Mouse (Mus musculus): ENCODE results near the gene Gm5737. TPM values are rescaled to one million over a fixed set of nuclear protein-coding genes. Genes with fewer than 3 reads are reported as not detected.

Gene Gm5737
- total and polyA plus RNA-seq, 3 experiments = 0.34 to 0.70 TPM; not detected in 1

- intact Hi-C loops (cut with DNase I) = no loop called here
- Histone ChIP-seq H3K4me1 (ENCODE audit: control insufficient read depth, insufficient read depth, low read length) (peaks cover 12% of the 10 kb centered on the region), H3K9ac (ENCODE audit: low read depth, low read length) (no peak overlapping the region), H3K27ac (no peak overlapping the region; the same call in 1 of the 2 replicates), H3K27me3 (ENCODE audit: control insufficient read depth, insufficient read depth, low read length) (no peaks in the 10 kb centered on the region), H3K4me3 (no peak overlapping the region), H3K79me2 (replicated peaks; ENCODE audit: control insufficient read depth, insufficient read depth, low read length) (no peaks in the 10 kb centered on the region; the same call in 1 of the 2 replicates), H3K36me3 (ENCODE audit: control insufficient read depth, insufficient read depth, low read length) (peaks cover 2% of the 10 kb centered on the region; the same call in 1 of the 2 replicates)
- TF ChIP-seq POLR2A (IDR thresholded peaks at IDR 0.05; ENCODE audit: insufficient read depth, low read depth, low read length) (no peak), CTCF (IDR thresholded peaks at IDR 0.05) (no peak), EP300 (IDR thresholded peaks at IDR 0.05; ENCODE audit: insufficient read depth, low read depth, low read length) (no peak)
- 56% methylated on average over 10 of the region's 10 CpGs for WGBS
- no peak for DNase-seq
Observed at GRCm38 (mm10) chr7:120860799-120861487, 48.8 kb downstream of the Gm5737 start.

- H3K36me3 ChIP-seq (ENCODE audit: control insufficient read depth, insufficient read depth, low read length) = peaks cover 4% of the 10 kb centered on the region
- H3K27ac ChIP-seq = no peak overlapping the region; the same call in 1 of the 2 replicates
- DNase-seq = no peak
- H3K4me3 ChIP-seq = no peak overlapping the region
- TF ChIP-seq CTCF (IDR thresholded peaks at IDR 0.05) = no peak
- TF ChIP-seq POLR2A (IDR thresholded peaks at IDR 0.05; ENCODE audit: insufficient read depth, low read depth, low read length) = no peak
- TF ChIP-seq EP300 (IDR thresholded peaks at IDR 0.05; ENCODE audit: insufficient read depth, low read depth, low read length) = no peak
- 37% methylated on average over 2 of the region's 2 CpGs for WGBS
- intact Hi-C loops (cut with DNase I) = no loop called here
- H3K9ac ChIP-seq (ENCODE audit: low read depth, low read length) = no peak overlapping the region
- H3K4me1 ChIP-seq (ENCODE audit: control insufficient read depth, insufficient read depth, low read length) = peaks cover 13% of the 10 kb centered on the region
- H3K79me2 ChIP-seq (replicated peaks; ENCODE audit: control insufficient read depth, insufficient read depth, low read length) = no peaks in the 10 kb centered on the region; the same call in 1 of the 2 replicates
- H3K27me3 ChIP-seq (ENCODE audit: control insufficient read depth, insufficient read depth, low read length) = no peaks in the 10 kb centered on the region
Observed at GRCm38 (mm10) chr7:120861488-120862047, 49.4 kb downstream of the Gm5737 start.

GRCm38 (mm10) chr7:120862196-120862595, 50.0 kb downstream of the Gm5737 start:
- no peak for DNase-seq
- Histone ChIP-seq H3K27ac (no peak overlapping the region; the same call in 1 of the 2 replicates), H3K4me1 (ENCODE audit: control insufficient read depth, insufficient read depth, low read length) (peaks cover 13% of the 10 kb centered on the region), H3K79me2 (replicated peaks; ENCODE audit: control insufficient read depth, insufficient read depth, low read length) (no peaks in the 10 kb centered on the region; the same call in 1 of the 2 replicates), H3K36me3 (ENCODE audit: control insufficient read depth, insufficient read depth, low read length) (peaks cover 4% of the 10 kb centered on the region), H3K4me3 (no peak overlapping the region), H3K9ac (ENCODE audit: low read depth, low read length) (no peak overlapping the region), H3K27me3 (ENCODE audit: control insufficient read depth, insufficient read depth, low read length) (no peaks in the 10 kb centered on the region)
- 51% methylated on average over 3 of the region's 3 CpGs for WGBS
- intact Hi-C loops (cut with DNase I) = no loop called here
- TF ChIP-seq CTCF (IDR thresholded peaks at IDR 0.05) = no peak
- TF ChIP-seq POLR2A (IDR thresholded peaks at IDR 0.05; ENCODE audit: insufficient read depth, low read depth, low read length) = no peak
- TF ChIP-seq EP300 (IDR thresholded peaks at IDR 0.05; ENCODE audit: insufficient read depth, low read depth, low read length) = no peak

DNA sequence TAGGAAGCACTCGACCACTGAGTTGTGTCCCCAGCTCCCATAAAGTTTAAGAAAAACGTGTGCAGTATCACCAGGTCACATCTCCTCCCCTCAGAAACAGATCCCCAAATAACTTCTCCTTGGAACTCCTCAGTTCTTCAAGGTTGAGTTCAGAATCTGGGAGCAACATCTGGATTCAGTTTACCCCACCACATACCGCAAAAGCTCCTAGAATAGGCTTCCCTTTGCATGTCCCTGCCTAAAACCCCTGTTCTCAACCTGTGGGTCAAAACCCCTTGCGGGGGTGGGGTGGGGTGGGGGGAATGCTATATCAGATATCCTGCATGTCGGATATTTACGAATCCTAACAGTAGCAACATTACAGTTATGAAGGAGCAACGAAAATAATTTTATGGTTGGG, 50.5 kb downstream of the Gm5737 start:
- Histone ChIP-seq H3K9ac (ENCODE audit: low read depth, low read length) (no peak overlapping the region), H3K27ac (no peak overlapping the region)
- intact Hi-C loops (cut with DNase I) = no loop called here

GRCm38 (mm10) chr7:120863476-120863875, 51.3 kb downstream of the Gm5737 start:
- no peak overlapping the region for H3K4me3 ChIP-seq
- peaks cover 4% of the 10 kb centered on the region for H3K36me3 ChIP-seq (ENCODE audit: control insufficient read depth, insufficient read depth, low read length)
- DNase-seq = no peak
- 75% methylated on average over 5 of the region's 5 CpGs for WGBS
- H3K9ac ChIP-seq (ENCODE audit: low read depth, low read length) = no peak overlapping the region
- H3K27ac ChIP-seq = no peak overlapping the region
- TF ChIP-seq POLR2A (IDR thresholded peaks at IDR 0.05; ENCODE audit: insufficient read depth, low read depth, low read length) (no peak), EP300 (IDR thresholded peaks at IDR 0.05; ENCODE audit: insufficient read depth, low read depth, low read length) (no peak)
- H3K4me1 ChIP-seq (ENCODE audit: control insufficient read depth, insufficient read depth, low read length) = peaks cover 13% of the 10 kb centered on the region
- no peaks in the 10 kb centered on the region for H3K27me3 ChIP-seq (ENCODE audit: control insufficient read depth, insufficient read depth, low read length)
- intact Hi-C loops (cut with DNase I) = no loop called here
- H3K79me2 ChIP-seq (replicated peaks; ENCODE audit: control insufficient read depth, insufficient read depth, low read length) = no peaks in the 10 kb centered on the region; the same call in 1 of the 2 replicates

More for the DNA sequence above, 50.5 kb downstream of the Gm5737 start:
- no peaks in the 10 kb centered on the region; the same call in 1 of the 2 replicates for H3K79me2 ChIP-seq (replicated peaks; ENCODE audit: control insufficient read depth, insufficient read depth, low read length)
- DNase-seq = no peak
- H3K4me3 ChIP-seq = no peak overlapping the region
- H3K27me3 ChIP-seq (ENCODE audit: control insufficient read depth, insufficient read depth, low read length) = no peaks in the 10 kb centered on the region
- 81% methylated on average over 7 of the region's 7 CpGs for WGBS
- H3K4me1 ChIP-seq (ENCODE audit: control insufficient read depth, insufficient read depth, low read length) = peaks cover 13% of the 10 kb centered on the region
- TF ChIP-seq POLR2A (IDR thresholded peaks at IDR 0.05; ENCODE audit: insufficient read depth, low read depth, low read length) = no peak
- no peak for TF ChIP-seq CTCF (IDR thresholded peaks at IDR 0.05)
- TF ChIP-seq EP300 (IDR thresholded peaks at IDR 0.05; ENCODE audit: insufficient read depth, low read depth, low read length) = no peak
- peaks cover 4% of the 10 kb centered on the region for H3K36me3 ChIP-seq (ENCODE audit: control insufficient read depth, insufficient read depth, low read length)

- peaks cover 17% of the 10 kb centered on the region for H3K4me1 ChIP-seq (ENCODE audit: control insufficient read depth, insufficient read depth, low read length)
- no peak for TF ChIP-seq POLR2A (IDR thresholded peaks at IDR 0.05; ENCODE audit: insufficient read depth, low read depth, low read length)
- TF ChIP-seq EP300 (IDR thresholded peaks at IDR 0.05; ENCODE audit: insufficient read depth, low read depth, low read length) = 0 out of 2 replicates have a peak, but pooled peaks have one; percentile 15
- 0 out of 2 replicates have a peak, but pooled peaks have one; percentile 9 for TF ChIP-seq CTCF (IDR thresholded peaks at IDR 0.05)
- H3K27ac ChIP-seq = peak overlapping the region; percentile 59; the same call in 1 of the 2 replicates
- 20% methylated on average over 7 of the region's 7 CpGs for WGBS
- peak; percentile 59 to 61 for DNase-seq
- H3K4me3 ChIP-seq = 0 out of 2 replicates have a peak overlapping the region, but pooled peaks have one; percentile 27
- intact Hi-C loops (cut with DNase I) = no loop called here
- no peak overlapping the region for H3K9ac ChIP-seq (ENCODE audit: low read depth, low read length)
- H3K79me2 ChIP-seq (replicated peaks; ENCODE audit: control insufficient read depth, insufficient read depth, low read length) = peaks cover 1% of the 10 kb centered on the region; the same call in 1 of the 2 replicates
- peaks cover 4% of the 10 kb centered on the region for H3K36me3 ChIP-seq (ENCODE audit: control insufficient read depth, insufficient read depth, low read length)
- no peaks in the 10 kb centered on the region for H3K27me3 ChIP-seq (ENCODE audit: control insufficient read depth, insufficient read depth, low read length)
Observed at GRCm38 (mm10) chr7:120865100-120865499, 52.9 kb downstream of the Gm5737 start.
